Mouse (Mus musculus): ENCODE data around the gene Gm45521.

DNA sequence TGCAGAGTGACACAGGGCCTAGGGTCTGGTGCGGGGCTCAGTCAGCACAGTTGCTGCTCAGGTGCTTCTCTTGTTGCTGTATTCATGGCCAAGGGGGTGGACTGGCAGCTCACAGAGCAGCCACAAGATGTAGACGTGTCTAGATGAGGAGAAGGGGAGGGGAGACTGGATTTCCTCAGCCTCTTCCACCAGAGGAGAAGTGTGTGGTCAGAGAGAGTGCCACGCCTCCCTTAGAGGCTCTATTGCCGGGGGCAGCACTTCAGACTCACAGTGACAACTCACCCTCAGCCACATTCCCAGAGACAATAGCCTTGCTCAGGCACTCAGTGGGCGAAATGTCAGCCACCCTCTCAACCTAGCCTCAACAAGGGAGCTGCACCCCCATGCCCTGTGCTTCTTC lies 11.8 kb upstream of the Gm45521 start:
- TF ChIP-seq CTCF (IDR thresholded peaks at IDR 0.05; ENCODE audit: low read depth) = no peak
- TF ChIP-seq EP300 (IDR thresholded peaks at IDR 0.05; ENCODE audit: low read depth) = no peak

Data from liver, postnatal 0 days (tissue).